Mouse (Mus musculus) G1E (cell line): ENCODE results near the gene Ubr2. TPM values are rescaled to one million over a fixed set of nuclear protein-coding genes. Genes with fewer than 3 reads are reported as not detected.
A peak's percentile ranks its signal among the peaks of the same experiment; 100 is the strongest.

Source experiments
- ATAC-seq: 2 replicates; pipeline ENCODE4 v1.8.0; 2016; ENCODE audit warnings: mild to moderate bottlenecking; ENCODE audit not compliant: insufficient number of reproducible peaks, poor library complexity, low FRiP score, severe bottlenecking; ENCODE audit errors: extremely low read depth
- DNase-seq: peaks from one replicate; pipeline ENCODE4 v3.0.0; 2012; ENCODE audit warnings: low spot score
- H3K27me3 ChIP-seq: 2 replicates; pipeline ENCODE4 v1.6.1; 2012; ENCODE audit warnings: mild to moderate bottlenecking, low read length, inconsistent platforms; ENCODE audit not compliant: insufficient read depth
- H3K36me3 ChIP-seq: replicated peaks from 2 replicates; pipeline ENCODE3; 2012; ENCODE audit warnings: mild to moderate bottlenecking, inconsistent platforms
- H3K4me1 ChIP-seq: 2 replicates; pipeline ENCODE4 v1.6.1; 2012; ENCODE audit warnings: low read depth, low read length, inconsistent platforms, mixed read lengths; ENCODE audit not compliant: insufficient read depth
- H3K4me3 ChIP-seq: 2 replicates; pipeline ENCODE4 v1.5.1; 2012; ENCODE audit warnings: low read depth, mild to moderate bottlenecking, inconsistent platforms, low read length, moderate library complexity, mixed read lengths
- H3K9me3 ChIP-seq: replicated peaks from 2 replicates; pipeline ENCODE4 v1.6.1; 2012; ENCODE audit warnings: inconsistent platforms
- CTCF ChIP-seq: IDR thresholded peaks from 2 replicates; pipeline ENCODE4 v1.5.1; 2012; ENCODE audit warnings: low read depth, low read length, inconsistent platforms, mixed read lengths
- GATA1 ChIP-seq: IDR thresholded peaks from 2 replicates; pipeline ENCODE4 v1.6.1; 2012; ENCODE audit warnings: borderline replicate concordance, low read length, inconsistent platforms, mixed read lengths
- GATA2 ChIP-seq: IDR thresholded peaks from 2 replicates; pipeline ENCODE4 v1.6.1; 2012; ENCODE audit warnings: low read depth, low read length, inconsistent platforms, borderline replicate concordance
- POLR2AphosphoS5 ChIP-seq: IDR thresholded peaks from 2 replicates; pipeline ENCODE4 v1.6.1; 2012; ENCODE audit warnings: low read depth, low read length, inconsistent platforms; ENCODE audit not compliant: insufficient replicate concordance
- TAL1 ChIP-seq: conservative IDR thresholded peaks from 2 replicates; pipeline ENCODE4 v1.6.1; 2012; ENCODE audit warnings: low read depth, low read length, inconsistent platforms, mixed read lengths
- polyA plus RNA-seq: library from polyadenylated mRNA; stranded (reverse); fragments of >175 nt; gene quantifications from 2 replicates; pipeline ENCODE4 v1.2.3, GENCODE M21; 2012
- total RNA-seq, 2 experiments: library from RNA; stranded (forward) in 1 of 2; stranded (reverse) in 1 of 2; fragments of 200-1000 nt in 1 of 2; fragments of >200 nt in 1 of 2; fragmentation: Nextera tagmentation in 1 of 2; gene quantifications; 2 replicates each; pipeline ENCODE4 v1.2.3; 2014 to 2017

Ubr2 gene
- total and polyA plus RNA-seq, 3 experiments, result 14.6 to 116 (median 51.4) TPM

- Histone ChIP-seq H3K4me1 (peaks cover 6% of the 10 kb centered on the region), H3K9me3 (no peaks in the 10 kb centered on the region), H3K36me3 (peaks cover 39% of the 10 kb centered on the region), H3K27me3 (no peaks in the 10 kb centered on the region; the same call in 1 of the 2 replicates), H3K4me3 (no peak overlapping the region)
- no peak for TF ChIP-seq GATA1
- TF ChIP-seq CTCF, result no peak
- no peak for ATAC-seq
- DNase-seq, result no peak
Observed at GRCm38 (mm10) chr17:46926192-46926591, 84.2 kb downstream of the Ubr2 start.

DNA sequence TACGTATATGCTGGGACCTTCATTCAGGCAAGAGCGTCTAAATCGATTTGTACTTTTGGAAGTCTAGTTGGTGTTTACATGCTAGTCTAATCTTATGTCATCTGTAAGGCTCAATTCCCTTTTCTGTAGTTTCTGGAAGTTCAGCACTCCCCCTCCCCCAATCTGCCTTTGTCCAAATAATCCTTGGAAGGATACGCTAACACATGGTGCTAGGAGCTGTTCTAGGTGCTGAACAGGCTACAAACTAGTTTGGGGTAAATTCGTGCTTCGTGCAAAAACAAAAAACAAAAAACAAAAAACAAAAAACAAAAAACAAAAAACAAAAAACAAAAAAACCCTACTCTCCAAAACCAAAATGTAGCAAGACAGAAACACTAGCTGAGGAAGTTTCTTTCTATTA lies 89.5 kb downstream of the Ubr2 start:
- no peak for ATAC-seq

DNA sequence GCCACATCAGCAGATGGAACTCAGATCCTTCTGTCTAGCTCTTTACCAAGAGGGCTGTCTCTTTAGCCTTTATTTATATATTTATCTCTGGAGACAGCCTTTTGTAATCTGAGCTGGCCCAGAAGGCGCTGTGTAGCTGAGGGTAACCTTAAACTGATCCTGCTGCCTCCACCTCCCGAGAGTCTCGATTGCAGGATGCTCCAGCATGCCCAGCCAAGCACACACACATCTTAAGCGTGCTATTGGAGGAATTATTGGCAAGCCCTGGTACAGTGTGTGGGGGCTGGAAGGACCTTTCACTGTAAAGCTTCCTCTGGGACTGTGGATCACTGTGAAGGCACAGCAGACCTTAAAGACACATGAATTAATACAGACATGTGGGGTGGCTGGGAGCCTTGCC lies 91.4 kb downstream of the Ubr2 start:
- peaks cover 26% of the 10 kb centered on the region for H3K27me3 ChIP-seq
- no peak overlapping the region for H3K4me3 ChIP-seq
- no peak for TF ChIP-seq CTCF
- no peak for TF ChIP-seq POLR2AphosphoS5
- no peak for TF ChIP-seq GATA2
- TF ChIP-seq GATA1, result no peak
- TF ChIP-seq TAL1, result no peak
- DNase-seq (no peak), ATAC-seq (no peak)
- no peaks in the 10 kb centered on the region for H3K9me3 ChIP-seq
- no peaks in the 10 kb centered on the region for H3K4me1 ChIP-seq
- no peaks in the 10 kb centered on the region for H3K36me3 ChIP-seq

More for the DNA sequence above, 89.5 kb downstream of the Ubr2 start:
- H3K36me3 ChIP-seq, result no peaks in the 10 kb centered on the region
- H3K9me3 ChIP-seq, result no peaks in the 10 kb centered on the region
- peaks cover 18% of the 10 kb centered on the region for H3K27me3 ChIP-seq
- H3K4me3 ChIP-seq, result no peak overlapping the region
- no peak for DNase-seq
- TF ChIP-seq GATA2, result no peak
- TF ChIP-seq TAL1, result no peak
- no peak for TF ChIP-seq CTCF
- TF ChIP-seq GATA1, result no peak
- TF ChIP-seq POLR2AphosphoS5, result no peak
- no peaks in the 10 kb centered on the region for H3K4me1 ChIP-seq

DNA sequence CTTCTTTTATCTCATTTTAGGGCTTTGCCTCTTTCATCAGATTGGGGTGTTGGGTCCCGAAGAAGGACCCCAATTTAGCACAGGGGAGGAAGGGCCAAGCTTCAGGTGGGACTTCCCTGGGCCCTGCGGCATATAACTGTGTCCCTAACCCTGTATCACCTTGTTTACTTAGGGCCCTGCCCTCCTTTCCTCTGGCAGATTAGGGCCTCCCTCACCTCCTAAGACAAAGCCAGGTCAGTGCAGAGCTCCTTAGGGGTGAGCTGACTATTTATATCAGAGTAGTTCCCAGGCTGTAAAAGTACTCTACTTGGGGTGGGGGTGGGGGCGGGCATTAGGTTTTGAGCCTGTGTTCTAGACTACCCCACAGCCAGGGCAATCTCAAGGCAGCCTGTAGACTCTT lies 95.2 kb downstream of the Ubr2 start:
- Histone ChIP-seq H3K4me1 (no peaks in the 10 kb centered on the region), H3K27me3 (peaks cover 51% of the 10 kb centered on the region), H3K36me3 (no peaks in the 10 kb centered on the region), H3K4me3 (no peak overlapping the region), H3K9me3 (no peaks in the 10 kb centered on the region)
- ATAC-seq, result no peak
- DNase-seq, result no peak
- no peak for TF ChIP-seq GATA1
- TF ChIP-seq POLR2AphosphoS5, result no peak
- no peak for TF ChIP-seq TAL1
- TF ChIP-seq GATA2, result no peak
- TF ChIP-seq CTCF, result no peak

GRCm38 (mm10) chr17:46912331-46912730 lies 98.0 kb downstream of the Ubr2 start:
- Histone ChIP-seq H3K4me1 (no peaks in the 10 kb centered on the region), H3K4me3 (no peak overlapping the region), H3K36me3 (no peaks in the 10 kb centered on the region), H3K27me3 (peaks cover 43% of the 10 kb centered on the region), H3K9me3 (0 out of 2 replicates have a peak, but pooled peaks cover 2% of the 10 kb centered on the region)
- TF ChIP-seq TAL1 (no peak), CTCF (no peak), GATA1 (no peak), POLR2AphosphoS5 (no peak), GATA2 (no peak)
- DNase-seq, result no peak
- ATAC-seq, result no peak

DNA sequence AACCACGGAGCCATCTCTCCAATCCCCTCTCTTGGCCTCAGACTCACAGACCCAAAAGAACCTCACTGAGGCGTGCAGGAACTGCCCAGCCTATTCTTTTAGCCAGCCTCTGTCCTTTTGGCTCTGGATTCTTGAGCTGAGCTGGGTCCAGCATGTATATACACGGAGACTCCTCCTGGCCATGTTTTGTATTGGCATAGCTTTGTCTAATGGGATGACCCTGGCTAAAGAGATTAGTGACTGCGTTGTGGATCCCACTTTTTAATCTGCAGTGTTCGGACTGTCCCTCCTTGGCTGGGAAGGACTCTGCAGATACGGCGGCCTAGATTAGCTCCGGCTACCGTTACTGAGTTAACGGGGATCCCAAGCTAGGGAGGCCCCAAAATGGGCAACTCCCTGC lies 100.2 kb downstream of the Ubr2 start, which contains the start of gene Prph2:
Prph2 (plus strand) TSS at position 274 of the 400 bp plus-strand sequence.
- ATAC-seq (no peak), DNase-seq (no peak)
- TF ChIP-seq CTCF, result no peak
- no peaks in the 10 kb centered on the region for H3K4me1 ChIP-seq
- peaks cover 31% of the 10 kb centered on the region for H3K27me3 ChIP-seq
- H3K9me3 ChIP-seq, result 0 out of 2 replicates have a peak, but pooled peaks cover 2% of the 10 kb centered on the region
- H3K4me3 ChIP-seq, result no peak within 1 kb of the TSS
- H3K36me3 ChIP-seq, result no peaks in the 10 kb centered on the region

GRCm38 (mm10) chr17:46903876-46904490 lies 106.4 kb downstream of the Ubr2 start:
- Histone ChIP-seq H3K4me3 (no peak overlapping the region), H3K27me3 (peaks cover 7% of the 10 kb centered on the region), H3K36me3 (no peaks in the 10 kb centered on the region), H3K4me1 (peaks cover 5% of the 10 kb centered on the region; the same call in 1 of the 2 replicates), H3K9me3 (0 out of 2 replicates have a peak, but pooled peaks cover 2% of the 10 kb centered on the region)
- DNase-seq (peak; percentile 69), ATAC-seq (peak; percentile 40)
- TF ChIP-seq GATA1 (no peak), TAL1 (no peak), CTCF (peak; percentile 95), POLR2AphosphoS5 (no peak), GATA2 (no peak)
